Mouse (Mus musculus) MEL (cell line): ENCODE data around the gene Crocc. TPM values are rescaled to one million over a fixed set of nuclear protein-coding genes. Genes with fewer than 3 reads are reported as not detected.

Experiments used
- DNase-seq: peaks from one replicate; pipeline ENCODE4 v3.0.0; 2011; ENCODE audit warnings: low read depth, low spot score
- H3K27ac ChIP-seq: 2 replicates; pipeline ENCODE4 v1.5.1; 2012; ENCODE audit warnings: low read depth, mild to moderate bottlenecking, control low read depth, low read length, moderate library complexity; ENCODE audit not compliant: control insufficient read depth
- H3K27me3 ChIP-seq, 2 experiments: fragments of 150-350 bp in 1 of 2; sonication (generic) in 1 of 2; 2 replicates each; pipeline ENCODE4 v1.6.1; 2012; ENCODE audit warnings: low read length in 2 of 2, mild to moderate bottlenecking in 2 of 2, improper control_type of control experiment in 1 of 2, moderate library complexity in 1 of 2; ENCODE audit not compliant: insufficient read depth in 2 of 2, control insufficient read depth in 1 of 2
- H3K36me3 ChIP-seq, 2 experiments: 2 replicates each; pipeline ENCODE4 v1.6.1; 2012 to 2014; ENCODE audit warnings: low read length in 2 of 2, improper control_type of control experiment in 1 of 2, inconsistent platforms in 1 of 2, mild to moderate bottlenecking in 1 of 2; ENCODE audit not compliant: insufficient read depth in 2 of 2, control insufficient read depth in 1 of 2
- H3K4me1 ChIP-seq, 2 experiments: fragments of 150-350 bp in 1 of 2; sonication (generic) in 1 of 2; 2 replicates each; pipeline ENCODE4 v1.6.1; 2012; ENCODE audit warnings: low read length in 2 of 2, improper control_type of control experiment in 1 of 2, mild to moderate bottlenecking in 1 of 2; ENCODE audit not compliant: insufficient read depth in 2 of 2, control insufficient read depth in 1 of 2
- H3K4me3 ChIP-seq, 2 experiments: fragments of 150-350 bp in 1 of 2; sonication (generic) in 1 of 2; 2 replicates each; pipeline ENCODE4 v1.5.1; 2012; ENCODE audit warnings: low read depth in 2 of 2, low read length in 2 of 2, mild to moderate bottlenecking in 2 of 2, moderate library complexity in 2 of 2, control low read depth in 1 of 2, improper control_type of control experiment in 1 of 2; ENCODE audit not compliant: control insufficient read depth in 1 of 2, insufficient read depth in 1 of 2
- H3K79me2 ChIP-seq: 2 replicates; pipeline ENCODE4 v1.6.1; 2012; ENCODE audit warnings: mild to moderate bottlenecking, low read length, moderate library complexity; ENCODE audit not compliant: control insufficient read depth, poor library complexity, insufficient read depth
- H3K9ac ChIP-seq: 2 replicates; pipeline ENCODE4 v1.6.1; 2012; ENCODE audit warnings: low read depth, mild to moderate bottlenecking, control low read depth, low read length, moderate library complexity; ENCODE audit not compliant: control insufficient read depth, poor library complexity, severe bottlenecking
- H3K9me3 ChIP-seq: fragments of 150-350 bp; sonication (generic); replicated peaks from 2 replicates; pipeline ENCODE4 v1.6.1; 2012; ENCODE audit warnings: mild to moderate bottlenecking, low read length, improper control_type of control experiment, moderate library complexity; ENCODE audit not compliant: insufficient read depth
- CHD2 ChIP-seq: IDR thresholded peaks from 2 replicates; pipeline ENCODE4 v1.6.1; 2011; ENCODE audit warnings: low read length, improper control_type of control experiment
- CTCF ChIP-seq, 3 experiments: IDR thresholded peaks in 2 of 3; conservative IDR thresholded peaks in 1 of 3; 2 replicates each; pipeline ENCODE4 v1.5.1; 2011 to 2012; ENCODE audit warnings: low read length in 3 of 3, low read depth in 2 of 3, mild to moderate bottlenecking in 2 of 3, improper control_type of control experiment in 1 of 3, inconsistent platforms in 1 of 3, mixed read lengths in 1 of 3, moderate library complexity in 1 of 3; ENCODE audit not compliant: control insufficient read depth in 1 of 3, insufficient read depth in 1 of 3, poor library complexity in 1 of 3, severe bottlenecking in 1 of 3
- E2F4 ChIP-seq: IDR thresholded peaks from 2 replicates; pipeline ENCODE4 v1.6.1; 2011; ENCODE audit warnings: low read depth, low read length, improper control_type of control experiment, borderline replicate concordance
- ETS1 ChIP-seq: IDR thresholded peaks from 2 replicates; pipeline ENCODE4 v1.6.1; 2012; ENCODE audit warnings: low read depth, mild to moderate bottlenecking, inconsistent platforms, low read length, improper control_type of control experiment, moderate library complexity
- GABPA ChIP-seq: IDR thresholded peaks from 2 replicates; pipeline ENCODE4 v1.6.1; 2012; ENCODE audit warnings: low read depth, mild to moderate bottlenecking, inconsistent platforms, low read length, improper control_type of control experiment, moderate library complexity
- JUND ChIP-seq: IDR thresholded peaks from 2 replicates; pipeline ENCODE4 v1.6.1; 2011; ENCODE audit warnings: low read depth, mild to moderate bottlenecking, improper control_type of control experiment, low read length
- KAT2A ChIP-seq: conservative IDR thresholded peaks from 2 replicates; pipeline ENCODE4 v1.6.1; 2012; ENCODE audit warnings: low read depth, low read length, improper control_type of control experiment, inconsistent platforms
- MAFK ChIP-seq: IDR thresholded peaks from 2 replicates; pipeline ENCODE4 v1.6.1; 2011; ENCODE audit warnings: low read depth, mild to moderate bottlenecking, low read length, improper control_type of control experiment, borderline replicate concordance
- MYC ChIP-seq: IDR thresholded peaks from 2 replicates; pipeline ENCODE4 v1.6.1; 2011; ENCODE audit warnings: low read depth, mild to moderate bottlenecking, low read length, improper control_type of control experiment, moderate library complexity
- NELFE ChIP-seq: IDR thresholded peaks from 2 replicates; pipeline ENCODE4 v1.6.1; 2011; ENCODE audit warnings: low read depth, low read length, improper control_type of control experiment
- POLR2A ChIP-seq, 2 experiments: IDR thresholded peaks; 2 replicates each; pipeline ENCODE4 v1.6.1; 2011 to 2012; ENCODE audit warnings: low read length in 2 of 2, mild to moderate bottlenecking in 2 of 2, control low read depth in 1 of 2, improper control_type of control experiment in 1 of 2, low read depth in 1 of 2, moderate library complexity in 1 of 2; ENCODE audit not compliant: control insufficient read depth in 1 of 2, insufficient read depth in 1 of 2, poor library complexity in 1 of 2
- RAD21 ChIP-seq: IDR thresholded peaks from 2 replicates; pipeline ENCODE4 v1.6.1; 2011; ENCODE audit warnings: mild to moderate bottlenecking, low read depth, low read length, improper control_type of control experiment
- TAL1 ChIP-seq: IDR thresholded peaks from 2 replicates; pipeline ENCODE4 v1.6.1; 2012; ENCODE audit warnings: mild to moderate bottlenecking, inconsistent platforms, low read length, moderate library complexity, mixed read lengths
- TBP ChIP-seq: IDR thresholded peaks from 2 replicates; pipeline ENCODE4 v1.8.0; 2011; ENCODE audit warnings: low read depth, low read length, improper control_type of control experiment
- UBTF ChIP-seq: IDR thresholded peaks from 2 replicates; pipeline ENCODE4 v1.6.1; 2012; ENCODE audit warnings: low read depth, mild to moderate bottlenecking, inconsistent platforms, low read length, improper control_type of control experiment, moderate library complexity, borderline replicate concordance; ENCODE audit not compliant: insufficient read depth
- USF1 ChIP-seq: IDR thresholded peaks from 2 replicates; pipeline ENCODE4 v1.6.1; 2014; ENCODE audit warnings: low read depth, mild to moderate bottlenecking, inconsistent platforms, low read length, improper control_type of control experiment, moderate library complexity
- USF2 ChIP-seq, 2 experiments: IDR thresholded peaks; 2 replicates each; pipeline ENCODE4 v1.6.1; 2011 to 2012; ENCODE audit warnings: improper control_type of control experiment in 2 of 2, low read length in 2 of 2, borderline replicate concordance in 1 of 2, inconsistent platforms in 1 of 2, low read depth in 1 of 2, mild to moderate bottlenecking in 1 of 2; ENCODE audit not compliant: insufficient read depth in 1 of 2
- ZMIZ1 ChIP-seq: IDR thresholded peaks from 2 replicates; pipeline ENCODE4 v1.6.1; 2012; ENCODE audit warnings: low read depth, mild to moderate bottlenecking, inconsistent platforms, low read length, improper control_type of control experiment, moderate library complexity
- polyA plus RNA-seq, 2 experiments: library from polyadenylated mRNA; stranded (reverse) in 1 of 2; unstranded in 1 of 2; fragments of >175 nt in 1 of 2; fragments of >200 nt in 1 of 2; gene quantifications; 2 replicates each; pipeline versions ENCODE4 v1.2.1 to v1.2.4; 2012; ENCODE audit warnings: low replicate concordance in 2 of 2, low read depth in 1 of 2; ENCODE audit not compliant: insufficient read length in 2 of 2, insufficient read depth in 1 of 2, missing spikeins in 1 of 2
- total RNA-seq: library from RNA; depleted of rRNA; stranded (reverse); fragments of 300-350 nt; gene quantifications from 2 replicates; pipeline ENCODE4 v1.2.3, GENCODE M21; 2012

Crocc gene
- total and polyA plus RNA-seq, 3 experiments = 0.77 to 3.6 TPM; not detected in 1

DNA sequence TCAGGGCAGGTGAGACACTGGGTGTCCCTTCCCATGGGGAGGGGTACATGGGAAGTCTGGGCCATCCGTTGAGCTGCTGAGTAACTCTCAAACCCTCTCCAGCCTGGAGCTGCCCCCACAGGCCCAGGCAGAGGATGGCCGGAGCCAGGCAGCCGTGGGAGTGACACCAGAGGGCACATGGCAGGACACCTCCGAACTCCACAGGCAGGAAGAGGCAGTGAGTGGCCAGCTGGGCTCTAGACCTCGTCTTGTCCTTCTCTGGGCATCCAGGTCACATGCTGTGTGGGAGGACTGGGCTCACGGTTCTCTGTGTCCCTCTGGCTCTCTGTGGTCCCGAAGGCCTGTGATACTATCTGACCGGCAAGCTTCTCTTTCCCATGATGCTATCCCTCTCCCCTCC lies 66.5 kb downstream of the Crocc start:
- H3K4me3 ChIP-seq = no peak overlapping the region
- H3K27me3 ChIP-seq = no peaks in the 10 kb centered on the region
- no peak overlapping the region for H3K9ac ChIP-seq
- peaks cover under 1 to 2% of the 10 kb centered on the region in 2 experiments; a peak in 2 of 4 replicates for H3K36me3 ChIP-seq
- no peaks in the 10 kb centered on the region for H3K79me2 ChIP-seq
- DNase-seq = no peak
- TF ChIP-seq MAFK = no peak
- no peak for TF ChIP-seq TAL1
- TF ChIP-seq MYC = no peak
- TF ChIP-seq GABPA = no peak
- TF ChIP-seq NELFE = no peak
- TF ChIP-seq E2F4 = no peak
- no peak for TF ChIP-seq CTCF (IDR thresholded peaks at IDR 0.05 in 2 of 3, conservative IDR thresholded peaks at IDR 0.05 in 1 of 3; ENCODE audit: control insufficient read depth in 1 of 3, insufficient read depth in 1 of 3, low read depth in 2 of 3, low read length in 3 of 3, poor library complexity in 1 of 3, severe bottlenecking in 1 of 3)
- TF ChIP-seq JUND = no peak
- H3K9me3 ChIP-seq = no peaks in the 10 kb centered on the region
- no peak overlapping the region for H3K27ac ChIP-seq
- H3K4me1 ChIP-seq = peaks cover 0 to 2% of the 10 kb centered on the region in 2 experiments; a peak in 2 of 4 replicates

DNA sequence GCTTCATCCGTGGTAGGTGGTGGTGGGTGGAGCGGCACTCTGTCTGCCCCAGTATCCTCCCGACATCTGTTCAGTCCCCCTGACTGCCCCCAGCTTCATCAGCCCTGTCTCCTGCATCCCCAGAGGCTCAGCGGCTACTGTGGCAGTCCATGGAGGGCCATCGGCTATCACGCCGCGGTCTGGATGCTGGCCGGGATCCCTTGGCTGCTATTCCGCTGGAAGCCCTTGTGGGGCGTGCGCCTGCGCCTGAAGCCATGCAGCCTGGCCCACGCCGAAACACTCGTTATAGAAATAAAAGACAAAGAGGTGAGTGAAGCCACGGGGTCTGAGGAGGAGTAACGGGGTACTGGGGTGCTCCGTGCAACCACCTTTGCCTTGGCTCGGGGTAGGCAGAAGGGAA lies 68.1 kb downstream of the Crocc start:
- Histone ChIP-seq H3K27ac (no peak overlapping the region), H3K79me2 (peaks cover 4% of the 10 kb centered on the region)
- no peak for DNase-seq

DNA sequence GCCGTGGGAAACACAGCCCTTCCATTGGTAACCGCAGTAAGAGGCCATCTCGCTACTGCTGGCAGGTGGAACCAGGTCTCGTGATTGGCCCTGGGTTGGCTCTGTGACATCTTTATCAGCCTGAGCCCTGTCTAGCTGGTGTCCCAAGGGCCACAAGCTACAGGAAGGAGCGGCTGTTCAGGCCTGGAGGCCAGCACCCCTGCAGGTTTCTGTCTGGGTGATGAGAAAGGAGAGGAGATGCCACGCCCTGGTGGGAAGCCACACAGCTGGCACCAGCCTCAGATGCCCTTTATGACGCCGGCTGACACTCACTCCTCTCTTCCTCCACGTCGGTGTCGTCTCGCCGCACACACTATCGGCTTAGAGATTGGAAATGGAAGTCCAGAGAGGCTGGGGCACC lies 70.9 kb downstream of the Crocc start:
- TF ChIP-seq CHD2 (no peak), ZMIZ1 (no peak), UBTF (no peak), POLR2A (IDR thresholded peaks at IDR 0.05; ENCODE audit: control insufficient read depth in 1 of 2, insufficient read depth in 1 of 2, low read depth in 1 of 2, low read length in 2 of 2, poor library complexity in 1 of 2) (no peak), KAT2A (no peak), TBP (no peak), ETS1 (no peak), E2F4 (no peak), USF2 (IDR thresholded peaks at IDR 0.05; ENCODE audit: borderline replicate concordance in 1 of 2, insufficient read depth in 1 of 2, low read depth in 1 of 2, low read length in 2 of 2) (no peak), USF1 (no peak), RAD21 (no peak)
- TF ChIP-seq, all 39 proteins: peak for 0
- no peaks in the 10 kb centered on the region for H3K27me3 ChIP-seq
- DNase-seq = no peak
- H3K9me3 ChIP-seq = no peaks in the 10 kb centered on the region
- peaks cover 3 to 17% of the 10 kb centered on the region in 2 experiments; a peak in 3 of 4 replicates for H3K4me1 ChIP-seq
- H3K79me2 ChIP-seq = peaks cover 8% of the 10 kb centered on the region
- H3K4me3 ChIP-seq = no peak overlapping the region
- H3K36me3 ChIP-seq = peaks cover 0 to 10% of the 10 kb centered on the region in 2 experiments; a peak in 2 of 4 replicates
- no peak overlapping the region for H3K27ac ChIP-seq
- H3K9ac ChIP-seq = no peak overlapping the region

More for the DNA sequence above, 68.1 kb downstream of the Crocc start:
- Histone ChIP-seq H3K4me3 (no peak overlapping the region), H3K36me3 (peaks cover 0 to 10% of the 10 kb centered on the region in 2 experiments; a peak in 2 of 4 replicates), H3K9ac (no peak overlapping the region), H3K27me3 (no peaks in the 10 kb centered on the region), H3K9me3 (no peaks in the 10 kb centered on the region), H3K4me1 (peaks cover 3 to 17% of the 10 kb centered on the region in 2 experiments; a peak in 3 of 4 replicates)
- no peak for TF ChIP-seq USF1
